Mouse (Mus musculus): ENCODE data around the gene Camkv. TPM values are rescaled to one million over a fixed set of nuclear protein-coding genes. Genes with fewer than 3 reads are reported as not detected.

Camkv gene
- total RNA-seq, 2 experiments from 2014 or later: 0.26 to 0.34 TPM

DNA sequence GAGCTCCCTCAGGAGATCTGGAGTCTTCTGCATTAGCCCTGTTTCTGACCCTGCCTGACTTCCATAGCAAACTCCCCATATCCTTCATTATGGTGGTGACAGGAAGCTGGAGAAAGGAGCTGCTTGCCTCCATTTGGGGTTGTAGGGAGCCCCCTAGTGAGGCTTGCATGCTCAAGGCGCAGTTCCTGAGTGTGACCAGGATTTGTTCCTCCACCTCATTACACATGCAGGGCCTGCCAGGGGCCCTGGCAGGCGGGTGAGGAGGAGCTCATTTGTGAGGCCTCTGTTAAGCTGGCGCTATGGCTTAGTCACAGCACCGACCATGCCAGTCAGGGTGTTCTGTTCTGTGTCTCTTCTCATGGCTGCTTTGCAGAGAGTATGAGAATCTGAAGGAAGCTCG is 26.4 kb downstream of the Camkv start:
- DNase-seq (ENCODE audit: low spot score): no peak

DNA sequence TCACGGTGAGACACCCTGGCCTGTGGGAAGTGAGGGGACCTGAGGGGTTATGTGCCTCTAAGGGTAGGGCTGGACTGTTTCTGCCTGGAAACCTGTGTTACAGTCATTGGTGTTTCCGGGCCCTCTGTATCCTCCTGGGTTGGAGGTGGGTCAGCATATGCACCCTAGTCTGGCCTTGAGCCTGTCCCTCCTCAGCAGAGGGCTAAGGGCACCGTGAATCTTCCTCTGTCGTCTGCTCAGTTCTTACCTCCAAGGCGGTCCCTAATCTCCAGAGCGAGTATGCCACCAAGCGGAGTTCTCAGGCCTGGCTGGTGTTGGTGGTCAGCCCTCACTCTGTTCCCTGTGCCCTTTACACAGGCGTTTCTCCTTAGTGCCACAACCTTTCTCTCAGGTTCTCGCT is 27.4 kb downstream of the Camkv start:
- DNase-seq (ENCODE audit: low spot score): no peak

DNA sequence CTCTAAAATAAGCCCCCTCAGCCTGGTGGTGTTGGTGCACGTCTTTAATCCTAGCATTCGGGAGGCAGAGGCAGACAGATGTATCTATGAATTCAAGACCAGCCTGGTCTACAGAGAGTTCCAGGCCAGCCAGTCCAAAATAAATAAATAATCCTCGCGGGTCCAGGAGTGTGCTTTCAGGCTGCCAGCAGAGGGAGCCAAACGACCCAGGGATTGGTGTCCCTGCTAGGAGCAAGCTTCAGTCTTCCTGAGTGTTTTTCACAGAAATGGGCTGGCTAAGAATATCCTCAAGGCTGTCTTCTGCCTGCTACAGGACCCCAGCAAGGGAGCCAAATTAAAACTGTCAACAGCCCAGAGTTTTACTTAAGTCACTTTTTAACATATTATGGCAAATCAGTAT is 28.2 kb downstream of the Camkv start:
- peak; percentile 77 for DNase-seq (ENCODE audit: low spot score)

DNA sequence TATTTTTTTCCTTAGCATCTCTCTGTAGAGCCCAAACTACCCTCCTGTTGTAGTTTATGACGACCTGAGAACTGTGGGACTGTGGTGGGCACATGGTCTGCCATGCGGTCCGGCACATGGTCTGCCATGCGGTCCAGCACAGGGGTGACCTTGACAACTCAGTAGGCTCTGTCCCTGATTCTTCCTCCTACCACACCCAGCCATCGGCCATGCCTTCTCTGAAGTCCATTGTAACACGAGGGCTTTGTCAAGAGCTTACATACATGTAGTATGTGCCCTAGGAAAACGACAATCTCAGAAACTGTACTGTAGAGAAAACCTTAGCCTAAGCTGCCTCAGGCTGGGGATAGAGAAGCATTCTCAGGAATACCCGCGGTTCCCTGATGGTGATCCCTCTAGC is 29.2 kb downstream of the Camkv start:
- no peak for DNase-seq (ENCODE audit: low spot score)

DNA sequence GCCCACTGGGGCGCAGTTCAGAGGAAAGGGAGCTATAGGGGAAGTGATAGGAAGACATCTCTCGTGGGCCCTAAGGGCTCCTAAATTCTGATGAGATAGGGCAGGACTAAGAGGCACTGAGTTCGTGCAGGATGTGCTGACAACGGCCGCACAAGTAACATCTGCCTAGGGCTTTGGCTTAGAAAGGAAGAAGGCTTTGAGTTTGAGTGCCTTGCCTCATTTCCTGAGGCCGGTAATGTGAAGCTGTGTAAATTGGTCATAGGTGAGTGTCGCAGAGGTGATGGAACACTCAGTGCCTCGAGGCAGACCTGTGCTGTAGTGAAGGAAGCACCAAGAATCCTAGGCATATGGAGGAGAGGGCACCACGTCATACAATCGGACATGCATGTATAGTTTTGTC is 31.2 kb downstream of the Camkv start:
- DNase-seq (ENCODE audit: low spot score): no peak

DNA sequence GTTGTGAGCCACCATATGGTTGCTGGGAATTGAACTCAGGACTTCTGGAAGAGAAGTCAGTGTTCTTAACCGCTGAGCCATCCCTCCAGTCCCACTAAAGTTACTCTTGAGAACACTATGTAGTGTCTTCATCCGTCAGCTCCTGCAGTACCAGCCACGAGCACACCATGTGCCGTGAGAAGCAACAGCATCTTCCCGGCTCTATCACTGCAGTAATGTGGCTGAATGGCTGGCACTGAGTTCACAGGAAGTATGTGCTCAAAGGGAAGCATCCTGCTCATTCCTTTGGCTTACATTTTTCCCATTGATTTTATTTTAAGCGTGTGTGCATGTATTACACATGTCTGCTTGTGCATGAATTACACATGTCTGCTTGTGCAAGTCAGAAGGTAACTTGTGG is 32.0 kb downstream of the Camkv start:
- DNase-seq (ENCODE audit: low spot score): no peak

DNA sequence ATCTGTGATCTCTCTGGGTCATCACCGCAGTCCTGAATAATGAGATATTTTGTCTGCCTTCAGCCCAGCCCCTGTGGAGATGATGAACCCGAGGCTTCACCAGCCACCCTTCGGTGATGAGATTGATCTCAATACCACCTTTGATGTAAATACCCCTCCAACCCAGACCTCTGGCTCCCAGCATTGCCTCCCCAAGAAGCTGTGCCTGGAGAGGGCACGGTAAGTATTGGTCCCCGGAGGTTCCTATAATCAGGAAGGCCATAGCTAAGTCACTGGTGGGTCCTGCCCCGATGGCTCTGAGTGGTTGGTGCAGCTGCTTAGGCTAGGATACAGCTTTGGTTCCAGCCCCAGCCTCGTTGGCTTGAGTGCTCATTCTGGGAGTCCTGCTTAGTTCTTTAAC is 33.1 kb downstream of the Camkv start:
- DNase-seq (ENCODE audit: low spot score): no peak

DNA sequence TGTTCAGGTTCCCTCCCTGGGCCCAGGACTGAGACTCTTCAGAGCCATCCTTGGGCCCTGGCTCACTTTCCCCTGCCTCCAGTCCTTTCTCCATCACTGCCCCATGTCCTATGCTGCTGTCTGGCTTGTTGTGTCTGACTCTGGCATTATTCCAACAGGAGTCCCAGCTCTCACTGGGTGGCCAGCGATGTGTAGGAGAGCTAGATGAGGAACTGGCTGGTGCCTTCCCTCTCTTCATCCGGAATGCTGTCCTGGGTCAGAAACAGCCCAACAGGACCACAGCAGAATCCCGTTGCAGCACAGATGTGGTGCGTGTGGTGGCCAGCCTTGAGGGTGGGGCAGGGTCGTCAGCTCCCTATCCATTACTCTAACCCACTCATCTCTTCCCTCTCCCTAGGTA is 34.8 kb downstream of the Camkv start:
- DNase-seq (ENCODE audit: low spot score): no peak

DNA sequence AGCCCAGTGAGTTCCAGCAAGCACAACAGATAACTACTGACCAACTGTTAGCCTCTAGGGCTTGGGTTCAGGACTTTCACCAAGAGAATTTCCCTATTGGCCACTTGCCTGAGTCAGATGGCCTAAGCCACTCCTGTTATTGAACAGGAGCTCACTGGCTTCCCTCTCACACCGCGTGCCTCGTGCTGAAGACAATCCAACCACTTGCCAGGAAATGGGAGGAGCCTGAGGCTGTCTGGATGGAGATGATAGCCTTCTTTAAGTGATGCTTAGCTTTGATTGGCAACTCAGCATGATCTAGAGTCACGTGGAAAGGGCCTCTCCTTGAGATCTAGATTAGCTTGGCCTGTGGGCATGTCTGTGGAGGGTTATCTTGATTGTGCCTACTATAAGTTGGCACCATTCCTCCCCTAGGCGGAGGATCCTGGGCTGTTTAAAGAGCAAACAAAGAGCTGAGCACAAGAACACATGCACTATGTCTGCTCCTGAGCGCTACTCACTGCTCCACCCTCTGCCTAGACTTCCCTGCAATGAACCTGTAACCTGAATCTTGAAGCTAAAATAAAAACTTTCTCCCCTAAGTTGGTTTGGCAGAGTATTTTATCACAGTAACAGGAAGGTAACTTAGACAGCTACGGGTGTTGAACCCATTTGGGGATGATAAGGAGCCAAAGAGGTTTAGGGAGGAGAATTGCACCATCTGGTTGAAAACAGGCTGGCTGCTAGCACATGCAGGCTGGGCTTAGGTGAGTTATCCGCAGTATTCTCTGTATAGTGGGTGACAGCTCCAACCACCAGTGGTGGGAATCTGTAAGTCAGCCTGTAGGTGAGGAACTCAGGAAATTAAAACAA is 36.4 kb downstream of the Camkv start:
- no peak for DNase-seq (ENCODE audit: low spot score)

DNA sequence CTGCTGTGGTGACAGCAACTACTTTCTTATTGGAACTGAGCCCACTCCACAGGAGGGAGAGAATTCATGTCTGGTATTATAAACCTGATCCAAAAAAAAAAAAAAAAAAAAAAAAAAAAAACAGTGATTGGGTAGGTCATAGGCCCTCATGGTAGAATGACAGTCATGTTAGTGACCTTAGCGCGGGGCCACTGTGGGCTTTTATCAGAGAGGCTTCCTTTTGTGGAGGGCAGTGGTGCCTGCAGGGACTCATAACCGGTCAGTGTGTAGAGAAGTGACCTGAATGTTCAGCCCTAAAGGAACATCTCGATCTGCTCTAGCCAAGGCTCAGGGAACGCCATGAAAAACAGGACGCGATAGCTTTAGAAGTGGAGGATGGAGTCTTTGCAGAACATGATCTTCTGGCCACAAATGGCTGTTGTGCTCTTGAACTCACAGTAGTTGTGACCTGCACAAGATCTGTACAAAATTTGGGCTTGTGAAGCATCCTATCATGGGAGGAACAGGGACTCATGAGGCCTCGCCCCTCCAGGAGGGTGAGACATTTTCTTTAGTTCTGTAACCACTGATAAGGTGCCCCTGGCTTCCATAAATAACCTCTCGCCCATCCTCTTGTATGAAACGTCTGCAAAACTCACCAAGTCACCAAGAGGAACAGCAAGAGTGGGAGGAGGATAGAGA is 39.2 kb downstream of the Camkv start:
- DNase-seq (ENCODE audit: low spot score): no peak

DNA sequence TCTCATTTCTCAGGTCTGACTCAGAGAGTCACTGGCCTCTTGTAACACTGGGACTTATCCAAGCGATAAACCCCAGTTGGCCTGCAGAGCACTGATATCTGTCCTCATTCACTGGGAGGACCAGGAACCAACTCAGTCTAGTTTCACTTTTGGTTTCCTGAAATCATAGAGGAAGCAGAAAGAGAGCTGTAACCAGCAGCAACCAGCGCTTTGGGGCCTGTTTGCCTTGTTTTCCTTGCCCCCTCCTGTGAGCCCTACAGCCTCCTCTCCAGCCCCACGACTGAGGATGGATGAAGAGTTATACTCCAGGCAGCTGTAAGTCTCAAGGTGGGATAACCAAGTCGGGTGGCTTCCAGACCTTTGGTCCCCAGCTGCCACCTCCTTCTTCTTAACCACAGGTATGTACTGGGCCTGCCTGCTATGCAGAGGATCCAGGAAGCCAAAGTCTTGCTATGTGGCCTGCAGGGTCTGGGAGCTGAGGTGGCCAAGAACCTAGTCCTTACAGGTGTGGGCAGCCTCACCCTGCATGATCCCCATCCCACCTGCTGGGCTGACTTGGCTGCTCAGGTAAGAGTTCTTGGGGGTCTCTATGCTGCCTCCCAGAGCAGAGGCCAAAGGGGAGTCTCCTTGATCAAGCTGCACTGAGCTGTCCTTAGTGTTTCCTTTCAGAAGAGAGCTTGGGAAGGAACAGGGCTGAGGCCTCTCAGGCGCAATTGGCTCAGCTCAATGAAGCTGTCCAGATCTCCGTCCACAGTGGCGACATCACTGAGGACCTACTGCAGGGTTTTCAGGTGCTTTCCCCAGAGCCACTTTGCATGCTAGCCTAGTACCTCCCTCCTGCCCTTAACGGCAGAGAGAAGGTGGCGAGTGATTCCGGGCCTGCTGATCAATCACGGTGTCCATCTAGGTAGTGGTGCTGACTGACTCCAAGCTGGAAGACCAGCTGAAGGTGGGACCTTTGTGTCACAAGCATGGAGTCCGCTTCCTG is 40.2 kb downstream of the Camkv start, which contains the start of gene Uba7:
Gene Uba7, plus strand, starts transcription at position 107 of the 988 bp plus-strand sequence.
- DNase-seq (ENCODE audit: low spot score): peak; percentile 28

DNA sequence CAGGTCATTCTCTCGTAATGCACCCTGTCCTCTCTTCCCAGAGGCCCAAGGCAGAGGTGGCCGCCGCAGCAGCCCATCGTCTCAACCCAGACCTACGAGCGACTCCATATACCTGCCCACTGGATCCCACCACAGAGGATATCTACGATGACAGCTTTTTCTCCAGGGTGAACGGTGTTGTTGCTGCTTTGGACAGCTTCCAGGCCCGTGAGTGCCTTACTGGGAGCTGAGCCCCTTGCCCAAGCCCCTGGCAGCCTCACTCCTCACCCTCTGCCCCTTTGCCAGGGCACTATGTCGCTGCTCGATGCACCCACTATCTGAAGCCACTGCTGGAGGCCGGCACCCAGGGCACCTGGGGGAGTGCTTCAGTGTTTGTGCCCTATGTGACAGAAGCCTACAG is 43.3 kb downstream of the Camkv start:
- no peak for DNase-seq (ENCODE audit: low spot score)

DNA sequence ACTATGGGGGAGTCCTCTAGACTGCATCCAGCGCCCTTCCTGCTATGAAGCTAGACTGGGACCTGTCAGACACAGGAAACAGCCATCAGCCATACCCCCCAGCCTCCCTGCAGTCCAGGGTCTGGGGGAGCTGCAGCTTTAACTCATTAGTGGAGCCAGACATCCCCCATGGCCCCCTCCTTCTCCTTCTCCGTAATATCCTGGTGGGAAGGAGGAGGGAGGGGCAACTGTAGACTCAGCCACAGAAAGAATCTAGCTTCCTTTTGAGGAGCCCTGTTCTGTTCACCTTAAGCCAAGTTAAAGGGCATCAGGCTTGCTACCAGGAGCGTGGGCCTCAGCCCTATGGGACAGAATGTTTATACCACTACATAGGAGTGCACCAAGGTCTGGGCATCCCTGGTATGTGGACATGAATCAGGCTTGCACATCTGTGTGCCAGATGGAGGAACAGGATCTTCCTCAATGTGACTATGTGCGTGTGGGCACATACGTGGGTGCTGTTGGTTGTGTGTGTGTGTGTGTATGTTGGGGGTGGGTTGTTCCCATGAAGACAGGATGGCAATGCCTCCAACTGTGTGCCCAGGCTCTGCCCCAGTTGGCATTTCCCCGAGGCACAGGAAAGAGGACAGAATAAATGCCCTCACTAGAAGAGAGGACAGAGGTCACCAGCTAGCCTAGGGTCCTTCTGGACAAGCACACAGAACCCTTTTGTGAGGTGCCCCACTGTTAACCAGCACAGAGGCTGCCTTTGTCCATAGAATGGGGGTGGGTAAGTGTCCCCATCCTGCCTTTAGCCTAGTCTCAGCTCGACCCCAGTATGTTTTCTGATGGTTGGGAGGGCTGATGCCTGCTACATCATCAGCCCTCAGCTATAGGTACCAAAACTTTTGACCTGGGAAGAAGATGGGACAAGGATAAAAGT is 46.5 kb downstream of the Camkv start:
- no peak for DNase-seq (ENCODE audit: low spot score)

DNA sequence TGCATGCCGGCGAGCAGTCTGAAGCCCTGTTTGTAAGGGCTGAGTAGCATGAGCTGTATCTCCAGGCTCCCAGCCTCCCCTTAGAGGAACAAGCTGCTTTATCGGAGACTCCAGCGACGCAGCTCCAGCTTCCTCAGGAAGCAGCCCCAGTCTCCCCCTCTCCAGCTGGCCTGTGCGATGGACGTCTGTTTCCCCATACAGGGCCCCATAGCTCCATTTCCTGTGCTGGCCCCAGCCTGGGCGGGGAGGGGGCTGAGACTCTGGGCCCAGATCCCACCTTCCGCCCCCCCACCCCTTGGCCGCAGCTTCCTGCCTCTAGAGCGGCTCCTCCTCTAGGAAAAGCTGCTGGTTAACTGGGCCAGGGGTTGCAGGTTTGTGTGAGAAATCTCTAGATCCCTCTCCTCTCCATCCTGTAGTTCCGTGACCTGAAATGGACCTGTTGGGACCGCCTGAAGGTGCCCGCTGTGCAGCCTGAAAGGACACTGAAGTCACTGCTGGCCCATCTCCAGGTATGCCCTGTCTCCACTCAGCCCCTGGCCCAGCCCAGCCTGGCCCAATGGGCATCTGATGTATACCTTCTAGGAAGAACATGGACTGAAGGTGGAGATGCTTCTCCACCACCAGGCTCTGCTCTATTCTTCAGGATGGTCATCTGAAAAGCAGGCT is 47.3 kb downstream of the Camkv start, which contains the start of gene Gm20661:
Gene Gm20661, plus strand, starts transcription at position 378 of the 666 bp plus-strand sequence.
- DNase-seq (ENCODE audit: low spot score): peak; percentile 50

DNA sequence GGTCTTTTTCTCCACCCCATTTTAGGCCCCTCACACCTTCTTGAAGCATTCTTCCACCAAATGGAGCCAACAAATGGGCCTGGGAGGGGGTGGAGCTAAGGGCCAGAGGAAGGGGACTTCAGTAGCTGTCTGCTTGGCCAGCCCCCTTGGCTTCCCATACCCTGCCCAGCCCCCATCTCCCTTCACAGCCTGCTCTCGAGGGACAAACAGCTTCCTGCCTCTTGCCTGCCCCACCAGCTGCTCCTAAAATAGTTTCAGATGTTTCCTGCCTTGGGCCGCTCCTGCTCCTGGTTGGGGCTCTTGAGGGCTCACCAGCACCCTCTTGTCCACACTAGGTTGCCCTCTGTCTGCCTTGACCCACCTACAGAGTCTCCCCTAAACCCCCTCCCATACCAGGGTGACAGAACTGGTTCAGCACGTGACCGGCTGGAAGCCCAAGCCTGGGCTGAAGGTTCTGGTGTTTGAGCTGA is 48.0 kb downstream of the Camkv start:
- DNase-seq (ENCODE audit: low spot score): peak; percentile 79

DNA sequence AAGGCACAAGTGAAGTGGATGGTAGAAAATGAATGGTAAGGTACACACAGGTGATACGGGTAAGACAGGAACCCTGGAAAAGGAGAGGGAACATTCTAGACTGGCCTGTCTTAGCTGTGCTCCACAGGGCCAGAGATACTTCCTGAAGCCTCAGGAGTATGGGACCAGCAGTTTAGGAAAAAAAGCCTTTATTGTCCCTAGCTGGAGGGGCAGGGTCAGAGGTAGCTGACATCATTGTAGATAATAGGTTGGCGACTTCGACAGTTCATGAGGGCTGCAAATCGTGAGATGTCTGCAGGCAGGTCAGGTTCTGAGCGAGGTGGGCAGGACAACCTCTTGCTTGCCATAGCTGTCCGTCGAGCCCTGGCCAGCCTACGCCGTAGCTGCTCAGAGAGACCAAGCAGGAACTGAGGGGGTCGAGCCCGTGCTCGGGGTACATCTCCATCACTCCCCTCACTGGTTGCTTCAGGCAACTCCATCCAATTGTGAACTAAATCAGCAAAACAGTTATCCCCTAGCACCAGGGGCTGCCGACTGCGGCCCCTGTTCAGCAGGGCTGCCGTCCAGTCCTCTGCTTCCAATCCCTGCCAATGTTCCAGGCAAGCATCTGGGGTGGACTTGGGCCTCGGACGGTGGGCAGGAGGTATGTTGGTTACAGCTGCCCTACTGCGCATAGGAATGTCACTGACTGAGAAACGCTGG is 48.7 kb downstream of the Camkv start:
- no peak for DNase-seq (ENCODE audit: low spot score)

DNA sequence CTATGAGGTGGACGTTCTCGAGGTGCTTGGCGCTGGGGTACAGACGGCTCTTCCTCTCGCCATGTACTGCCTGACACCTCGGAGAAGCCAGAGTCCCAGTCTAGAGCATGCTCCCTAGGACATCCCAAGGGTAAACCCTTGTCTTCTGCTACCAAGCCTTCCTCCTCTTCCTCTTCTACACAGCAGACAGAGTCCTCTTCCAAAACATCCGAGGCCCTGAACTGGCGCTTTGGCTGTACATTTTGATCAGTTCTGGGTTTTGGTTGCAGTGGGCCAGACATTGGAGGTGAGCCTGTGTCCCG is 49.2 kb downstream of the Camkv start:
- no peak for DNase-seq (ENCODE audit: low spot score)

DNA sequence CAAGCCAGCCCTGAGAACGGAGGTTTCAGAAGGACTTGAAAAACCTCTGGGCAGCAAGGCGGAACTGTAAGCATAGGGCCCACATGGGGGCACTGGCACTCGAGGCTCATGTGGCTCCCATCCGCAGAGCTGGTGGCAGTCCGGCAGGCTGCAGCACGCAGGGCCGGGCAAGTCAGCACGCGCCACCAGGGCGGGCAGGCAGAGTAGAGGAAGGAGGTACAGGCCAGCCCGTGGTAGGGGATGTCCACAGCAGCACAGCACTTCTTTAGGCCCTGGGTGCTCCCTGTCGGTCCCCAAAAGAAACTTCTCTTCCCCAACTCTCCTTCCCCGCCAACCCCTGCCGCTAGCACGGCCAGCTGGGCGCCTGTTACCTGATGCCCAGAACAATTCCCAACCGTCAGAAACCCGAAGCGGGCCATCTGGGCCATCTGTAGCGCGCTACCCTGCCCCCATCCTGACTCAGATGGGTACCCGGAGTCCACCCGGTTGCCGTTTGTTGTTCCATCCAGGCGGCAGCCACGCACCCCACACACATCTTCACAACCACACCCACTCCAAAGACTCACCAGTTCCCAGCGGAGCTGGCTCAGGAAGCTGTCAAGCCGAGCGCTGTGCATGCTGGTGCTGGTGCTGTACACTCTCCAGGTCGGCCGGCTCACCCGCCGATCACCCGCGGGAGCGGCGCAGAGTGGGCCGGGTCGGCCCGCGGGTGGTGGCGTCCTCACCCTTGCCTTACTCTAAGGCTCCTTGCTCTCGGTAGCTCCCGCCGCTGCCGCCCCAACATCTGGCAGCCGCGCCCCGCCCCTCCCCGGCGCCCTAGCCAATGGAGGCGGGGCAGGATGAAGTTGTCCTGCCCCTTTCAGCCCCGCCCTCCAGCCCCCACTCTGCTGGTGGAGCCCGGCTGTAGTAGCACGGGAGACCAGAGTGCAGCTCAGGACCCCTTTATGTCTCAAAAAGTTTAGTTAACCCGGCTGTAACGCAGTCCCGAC is 50.0 kb downstream of the Camkv start, which contains the start of gene Inka1:
Gene Inka1, minus strand, starts transcription at position 749 of the 989 bp plus-strand sequence.
- DNase-seq (ENCODE audit: low spot score): peak; percentile 85

Measured in gastrocnemius, adult 18-20 months (tissue).